Mouse (Mus musculus): Measurements from ENCODE around the gene Rftn1.

The Rftn1 gene

GRCm38 (mm10) chr17:50201828-50202445 is 11.5 kb upstream of the Rftn1 start:
- DNase-seq: no peak

GRCm38 (mm10) chr17:50199075-50199850 is 8.8 kb upstream of the Rftn1 start:
- no peak for DNase-seq

DNA sequence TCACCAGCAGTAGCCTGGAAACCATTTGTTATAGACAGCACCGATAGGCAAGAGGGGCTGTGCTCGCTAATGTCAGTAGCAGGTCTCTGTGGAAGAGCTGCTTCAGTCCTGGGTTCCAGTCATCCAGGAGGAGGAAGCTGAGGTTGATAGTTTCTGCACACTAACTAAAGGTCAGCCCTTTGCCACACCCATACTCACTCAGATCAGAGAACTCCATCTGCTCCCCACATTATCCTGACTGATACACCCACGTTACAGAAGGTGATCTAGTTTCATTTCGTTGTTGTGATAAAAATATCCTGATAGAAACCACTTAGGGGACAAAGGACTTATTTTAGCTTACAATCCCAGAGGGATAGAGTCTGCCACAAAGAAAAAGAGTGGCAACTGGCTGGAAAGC is 7.1 kb upstream of the Rftn1 start:
- no peak for DNase-seq

DNA sequence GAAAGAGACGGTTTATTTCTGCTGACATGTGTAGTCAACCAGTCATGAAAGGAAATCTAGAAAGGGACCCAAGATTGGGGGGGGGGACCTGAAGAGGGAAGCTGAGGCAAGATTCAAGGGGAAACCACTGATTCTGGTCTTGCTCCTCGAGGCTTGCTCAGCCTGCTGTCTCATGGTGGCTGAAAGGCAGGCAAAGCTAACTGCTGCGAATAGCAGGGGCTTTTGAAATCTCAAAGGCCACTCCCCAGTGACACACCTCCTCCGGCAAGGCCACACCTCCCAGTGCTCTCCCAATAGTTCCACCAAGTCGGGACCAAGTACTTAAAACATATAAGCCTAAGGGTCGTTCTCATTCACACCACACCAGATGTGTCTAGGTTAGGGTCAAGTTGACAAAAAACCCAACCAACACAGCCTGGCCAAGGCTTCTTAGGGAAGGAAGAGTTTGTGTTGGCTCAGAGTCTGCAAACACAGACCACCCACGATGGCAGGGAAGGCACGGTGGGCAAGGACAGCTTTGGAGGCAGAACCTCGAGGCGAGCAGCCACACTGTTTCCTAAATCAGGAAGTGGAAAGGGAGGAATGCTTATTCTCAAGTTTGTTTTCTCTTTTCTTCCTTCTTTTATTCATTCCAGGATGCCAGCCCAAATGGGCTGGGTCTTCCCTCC is 5.7 kb upstream of the Rftn1 start:
- no peak for DNase-seq

DNA sequence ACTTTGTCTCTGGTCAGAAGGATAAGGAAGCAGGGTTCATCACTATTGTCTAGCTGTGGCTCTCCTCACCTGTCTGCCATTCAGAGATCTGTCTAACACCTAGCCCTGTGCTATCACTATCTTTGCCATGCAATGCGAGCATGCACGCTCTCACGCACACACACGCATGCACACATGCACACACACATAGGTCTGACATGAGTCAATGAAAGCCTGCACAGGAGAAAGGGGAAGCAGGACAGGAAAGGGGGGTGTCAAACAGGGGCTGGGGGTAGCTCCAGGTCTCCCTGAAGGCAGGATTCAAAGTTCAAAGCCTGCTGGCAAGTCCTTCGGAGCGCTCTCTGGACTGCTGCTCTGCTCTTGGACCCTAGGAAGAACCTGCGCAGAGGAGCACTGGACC is 4.9 kb upstream of the Rftn1 start:
- no peak for DNase-seq

- DNase-seq: no peak
These were observed 4.1 kb upstream of the Rftn1 start for GRCm38 (mm10) chr17:50194541-50194940.

GRCm38 (mm10) chr17:50193653-50194052 is 3.2 kb upstream of the Rftn1 start:
- DNase-seq: no peak

DNA sequence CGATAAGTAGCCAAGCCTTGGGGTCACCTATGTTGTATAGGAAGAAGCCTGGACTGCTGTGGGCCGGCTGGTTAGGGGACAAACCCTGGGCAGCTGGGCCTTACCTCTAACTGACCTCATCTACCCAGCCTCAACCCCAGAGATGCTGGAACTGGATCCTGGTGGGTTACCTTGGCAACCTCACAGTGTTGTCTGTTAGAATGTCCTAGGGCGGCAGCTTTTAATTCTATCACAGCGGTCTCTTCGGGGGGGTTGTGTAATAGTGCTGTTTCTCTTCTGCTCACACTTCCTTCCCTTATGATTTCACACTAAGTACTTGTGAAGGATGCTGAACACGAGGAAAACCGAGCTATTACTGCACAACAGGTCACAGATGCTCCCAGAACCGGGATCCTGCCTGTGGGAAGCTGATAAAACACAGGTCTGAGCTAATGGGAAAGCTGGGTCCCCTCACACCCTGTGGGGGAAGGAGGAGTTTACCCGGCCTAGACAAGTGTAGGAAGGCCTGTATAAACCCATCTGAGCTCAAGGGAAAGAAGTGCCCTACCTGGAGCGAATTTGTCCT is 2.0 kb upstream of the Rftn1 start:
- no peak for DNase-seq

DNA sequence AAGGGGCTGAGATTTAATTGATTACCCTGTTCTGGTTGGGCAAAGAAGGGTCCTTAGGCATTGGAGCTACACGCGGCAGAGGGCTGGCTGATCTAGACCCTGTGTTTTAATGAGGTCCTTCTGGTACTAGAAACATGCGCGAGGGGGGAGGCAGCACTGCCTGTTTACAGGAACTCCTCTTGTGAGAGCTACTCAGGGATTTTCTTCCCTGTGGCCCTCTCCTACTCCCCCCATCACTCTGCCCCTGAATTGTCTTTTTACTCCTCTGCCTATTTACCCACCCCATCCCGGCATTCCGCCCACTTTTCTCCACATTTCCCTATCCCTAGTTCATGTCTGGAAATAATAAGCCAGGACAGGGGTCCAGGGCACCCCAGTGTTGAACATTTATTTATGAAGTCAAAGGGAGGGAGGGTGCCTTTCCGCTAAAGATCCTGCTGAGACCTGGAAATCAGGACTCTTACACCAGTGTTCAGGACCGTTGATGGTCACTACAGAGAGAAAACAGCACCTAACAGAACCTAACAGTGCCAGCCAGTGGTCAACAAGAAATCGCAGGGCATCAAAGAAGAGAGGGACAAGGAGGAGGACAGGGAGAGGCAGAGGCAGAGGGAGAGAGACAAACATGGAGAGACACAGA is 964 bp upstream of the Rftn1 start:
- DNase-seq: no peak

DNA sequence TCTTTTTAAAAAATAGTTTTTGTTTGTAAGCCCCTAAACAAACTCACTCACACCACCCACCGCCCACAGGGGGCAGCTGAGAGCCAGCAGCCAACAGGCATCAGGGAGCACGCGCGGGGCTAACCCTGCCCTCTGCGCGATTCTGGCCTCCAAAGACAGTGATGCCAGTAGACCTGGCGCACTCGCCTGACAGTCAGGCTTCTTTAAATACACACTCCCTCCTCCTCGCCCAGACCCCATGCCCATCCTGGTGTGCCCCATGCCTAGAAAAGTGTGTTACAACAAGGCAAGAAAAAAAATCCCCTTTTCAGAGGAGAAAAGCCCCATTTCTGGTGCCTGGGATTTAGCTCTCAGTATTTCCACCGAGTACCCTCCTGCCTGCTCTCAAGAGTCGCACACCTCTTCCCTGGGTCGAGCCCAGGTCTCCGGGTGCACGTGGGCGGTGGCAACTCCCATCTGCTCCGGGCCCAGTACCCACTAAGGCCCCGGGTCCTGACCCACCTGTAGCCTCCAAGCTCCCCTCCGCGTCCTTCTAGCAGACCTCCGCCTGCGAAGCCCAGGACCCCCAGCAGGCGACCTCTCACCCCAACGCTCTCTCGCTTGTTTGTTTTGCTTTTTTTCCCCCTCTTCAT is 977 bp downstream of the Rftn1 start:
- DNase-seq: peak; percentile 25

GRCm38 (mm10) chr17:50188662-50189345 is 1.7 kb downstream of the Rftn1 start:
- DNase-seq: no peak

GRCm38 (mm10) chr17:50185616-50186015 is 4.9 kb downstream of the Rftn1 start:
- no peak for DNase-seq

GRCm38 (mm10) chr17:50185083-50185482 is 5.4 kb downstream of the Rftn1 start:
- DNase-seq: no peak

DNA sequence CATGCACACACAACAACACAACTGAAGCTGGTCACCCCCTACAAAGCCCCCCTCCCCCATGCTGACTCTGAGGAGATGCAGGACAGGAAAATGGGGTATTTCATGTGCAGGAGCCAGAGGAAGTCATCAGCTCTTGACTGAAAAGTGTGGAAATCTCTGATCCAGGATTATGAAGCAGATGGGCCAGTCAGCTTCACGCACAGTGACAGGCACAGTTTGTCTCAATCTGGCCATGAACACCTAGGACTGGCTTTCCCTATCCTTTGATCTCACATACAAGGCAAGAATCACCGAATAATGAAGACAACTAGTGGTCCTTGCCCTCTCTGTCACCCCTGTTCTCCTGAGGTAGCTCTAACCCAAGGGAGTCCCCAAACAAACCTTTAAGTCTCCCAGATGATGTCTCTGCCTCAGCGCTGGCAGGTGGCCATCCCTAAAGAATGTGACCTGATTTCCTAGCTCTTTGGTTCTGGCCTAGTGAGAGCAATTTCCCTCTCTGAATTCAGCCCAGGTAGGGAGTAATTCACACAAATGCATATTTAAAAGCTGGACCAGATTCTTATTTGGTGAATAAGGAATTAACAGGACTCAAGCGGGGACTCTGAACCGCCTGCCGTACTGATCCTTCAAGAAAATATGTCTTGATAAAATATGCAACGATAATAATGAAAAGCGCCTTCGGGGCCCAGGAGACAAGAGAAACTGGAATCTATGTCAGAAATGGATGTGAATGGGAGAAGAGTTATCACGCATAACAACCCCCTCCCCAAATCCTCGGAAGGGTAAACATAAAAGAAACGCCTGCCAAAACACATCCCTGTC is 6.0 kb downstream of the Rftn1 start:
- DNase-seq: no peak

GRCm38 (mm10) chr17:50183300-50183699 is 7.2 kb downstream of the Rftn1 start:
- DNase-seq: no peak

DNA sequence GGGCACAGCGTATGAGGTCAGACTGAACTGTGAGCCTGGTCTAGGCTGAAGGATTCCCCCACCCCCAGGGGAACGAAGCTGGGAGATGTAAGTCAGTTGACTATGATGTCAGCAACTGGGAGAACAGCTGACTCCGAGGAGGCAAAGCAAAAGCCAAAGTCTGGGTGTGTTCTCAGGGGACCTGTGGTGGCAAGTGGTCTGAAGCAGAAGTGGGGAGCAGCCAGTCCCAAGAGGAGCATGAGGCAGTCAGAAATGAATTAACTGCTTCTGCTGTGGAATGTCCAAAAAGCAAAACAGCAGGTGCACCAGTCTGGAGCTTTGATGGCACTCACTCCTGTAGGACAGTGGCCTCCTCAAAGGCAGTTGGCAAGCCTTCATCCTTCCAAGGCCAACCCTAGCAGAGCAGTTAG is 7.9 kb downstream of the Rftn1 start:
- DNase-seq: no peak

GRCm38 (mm10) chr17:50180899-50181570 is 9.4 kb downstream of the Rftn1 start:
- no peak for DNase-seq

- no peak for DNase-seq
These were observed 16.7 kb downstream of the Rftn1 start for GRCm38 (mm10) chr17:50173776-50174175.

- DNase-seq: no peak
These were observed 17.1 kb downstream of the Rftn1 start for GRCm38 (mm10) chr17:50173368-50173767.

DNA sequence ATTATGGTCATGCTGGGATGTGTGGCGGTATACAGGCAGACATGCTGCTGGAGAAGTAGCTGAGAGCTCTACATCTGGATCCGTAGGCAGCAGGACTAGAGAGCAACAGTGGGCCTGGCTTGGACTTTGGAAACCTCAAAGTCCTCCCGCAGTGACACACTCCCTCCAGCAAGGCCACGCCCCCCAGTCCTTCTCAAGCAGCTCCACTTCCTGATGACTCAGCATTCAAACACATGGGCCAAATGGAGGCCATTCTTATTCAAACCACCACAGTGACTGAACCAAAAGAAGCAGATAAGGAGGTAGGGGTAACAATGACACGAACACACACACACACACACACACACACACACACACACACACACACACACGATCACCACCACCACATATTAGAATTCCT is 17.7 kb downstream of the Rftn1 start:
- DNase-seq: no peak
